Mouse (Mus musculus): Measurements from ENCODE around the gene Tmem198b. TPM values are rescaled to one million over a fixed set of nuclear protein-coding genes. Genes with fewer than 3 reads are reported as not detected.

Gene Tmem198b
- polyA plus RNA-seq, 1 experiment from 2014 or later = 8.2 TPM

DNA sequence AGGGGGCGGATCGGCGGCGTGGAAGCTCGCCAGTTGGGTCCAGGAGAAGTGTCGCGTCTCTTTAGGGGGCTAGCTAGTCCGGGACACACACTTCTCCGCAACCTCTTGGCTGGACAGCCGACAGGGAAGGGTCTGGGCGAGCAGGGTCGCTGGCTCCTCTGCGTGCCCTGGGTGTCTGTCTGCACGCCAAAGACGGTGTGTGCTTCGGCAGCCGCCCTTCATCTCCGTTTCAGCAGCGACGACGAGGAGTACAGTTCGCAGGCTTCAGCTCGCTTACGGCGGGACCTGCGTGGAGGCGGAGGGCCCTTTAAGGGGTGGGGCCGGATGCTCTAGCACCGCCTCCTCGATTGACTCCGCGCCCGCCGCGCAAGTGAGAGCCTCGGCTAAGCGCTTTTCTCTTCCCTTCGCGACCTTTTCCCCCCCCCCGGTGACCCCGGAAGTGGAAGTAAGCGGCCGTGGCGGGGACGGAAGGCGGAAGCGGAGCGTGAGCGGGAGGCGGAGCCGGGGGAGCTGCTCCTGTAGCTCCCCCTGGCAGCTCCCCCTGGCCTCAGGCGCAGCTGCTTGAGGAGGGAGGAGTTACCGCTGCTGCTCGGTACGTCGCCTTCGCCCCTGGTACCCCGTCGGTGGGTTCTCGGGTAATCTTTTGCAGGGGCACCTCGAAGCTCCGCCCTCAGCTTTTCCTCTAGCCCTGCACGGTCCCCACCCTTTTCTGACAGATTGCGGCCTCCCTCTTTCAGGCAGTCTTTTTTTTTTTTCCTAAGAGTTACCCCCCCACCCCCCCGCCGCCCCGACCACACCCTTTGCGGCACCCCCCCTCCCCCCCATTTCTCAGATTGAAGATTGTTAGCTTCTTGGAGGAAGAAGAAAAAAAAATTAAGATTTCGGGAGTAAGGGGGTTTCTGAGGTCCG lies 1.2 kb upstream of the Tmem198b start:
- ATAC-seq (peak; percentile 93), DNase-seq (ENCODE audit: low spot score) (peak; percentile 99)
- H3K9me3 ChIP-seq (replicated peaks; ENCODE audit: control insufficient read depth, low read length) = no peaks in the 10 kb centered on the region
- peak overlapping the region; percentile 81 for H3K4me3 ChIP-seq (ENCODE audit: low read depth, low read length)
- H3K36me3 ChIP-seq (ENCODE audit: control insufficient read depth, insufficient read depth, low read length) = peaks cover 20% of the 10 kb centered on the region
- peak overlapping the region; percentile 80 for H3K9ac ChIP-seq (ENCODE audit: low read length)
- peaks cover 46% of the 10 kb centered on the region for H3K4me1 ChIP-seq (ENCODE audit: control insufficient read depth, insufficient read depth, low read length)
- 1% methylated on average over 60 of the region's 70 CpGs for WGBS
- peak overlapping the region; percentile 82 for H3K4me2 ChIP-seq (ENCODE audit: low read length)
- H3K27me3 ChIP-seq (replicated peaks; ENCODE audit: control insufficient read depth, insufficient read depth, low read length) = no peaks in the 10 kb centered on the region
- H3K27ac ChIP-seq (ENCODE audit: low read depth, low read length) = peak overlapping the region; percentile 97

DNA sequence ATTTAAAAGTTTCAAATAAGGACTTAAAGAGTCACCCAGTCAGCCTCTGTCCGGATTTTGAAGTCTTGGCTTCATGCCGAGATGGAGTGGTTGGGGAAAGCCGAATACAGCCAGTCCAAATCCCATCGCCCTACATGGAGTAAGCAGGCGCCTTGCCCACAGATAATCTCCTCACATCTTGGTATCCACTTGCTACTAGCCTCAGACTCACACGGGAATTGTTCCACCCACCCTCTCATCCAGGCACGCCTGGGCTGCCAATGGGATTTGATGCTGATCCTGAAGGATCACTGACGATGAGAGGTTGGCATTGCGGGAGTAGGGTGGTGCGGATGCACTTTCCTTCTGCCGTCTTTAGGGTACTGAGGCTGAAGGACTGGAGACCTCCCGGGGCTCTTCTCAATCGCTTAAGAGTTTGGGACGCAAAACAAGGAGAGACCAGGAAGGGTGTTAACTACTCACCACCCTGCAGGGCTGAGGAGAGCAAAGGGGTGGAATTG lies 349 bp downstream of the Tmem198b start, which contains the start of gene Dnajc14:
Dnajc14 (plus strand) TSS at position 292 of the 500 bp plus-strand sequence.
- Histone ChIP-seq H3K4me3 (ENCODE audit: low read depth, low read length) (peak within 1 kb of the TSS; percentile 81), H3K9me3 (replicated peaks; ENCODE audit: control insufficient read depth, low read length) (no peaks in the 10 kb centered on the region), H3K36me3 (ENCODE audit: control insufficient read depth, insufficient read depth, low read length) (peaks cover 23% of the 10 kb centered on the region), H3K9ac (ENCODE audit: low read length) (peak within 1 kb of the TSS; percentile 80), H3K27me3 (replicated peaks; ENCODE audit: control insufficient read depth, insufficient read depth, low read length) (no peaks in the 10 kb centered on the region), H3K4me1 (ENCODE audit: control insufficient read depth, insufficient read depth, low read length) (peaks cover 37% of the 10 kb centered on the region), H3K27ac (ENCODE audit: low read depth, low read length) (peak within 1 kb of the TSS; percentile 97), H3K4me2 (ENCODE audit: low read length) (peak within 1 kb of the TSS; percentile 82)
- WGBS = under 1% methylated on average over 14 of the region's 14 CpGs
- DNase-seq (ENCODE audit: low spot score) (peak; percentile 77), ATAC-seq (peak; percentile 20)

DNA sequence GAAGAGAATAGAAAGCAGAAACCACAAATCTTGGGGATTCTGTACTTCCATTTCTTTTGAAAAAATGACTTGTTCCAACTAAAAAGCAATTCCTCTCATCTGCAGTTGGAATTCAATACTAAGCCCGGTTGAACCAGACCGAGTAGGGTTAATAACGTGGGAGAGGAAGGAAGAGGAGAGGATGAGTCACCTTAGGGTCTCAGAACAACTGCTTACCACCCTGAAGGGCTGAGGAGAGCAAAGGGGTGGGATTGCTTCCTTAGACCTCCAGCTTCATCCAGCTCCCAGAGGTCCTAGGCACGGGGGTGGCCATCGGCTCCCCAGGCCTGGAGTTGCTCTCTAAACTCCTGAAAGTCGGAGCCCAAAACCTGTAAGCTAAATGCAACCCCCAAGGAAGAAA lies 809 bp downstream of the Tmem198b start:
- DNase-seq (ENCODE audit: low spot score) = no peak
- Histone ChIP-seq H3K4me3 (ENCODE audit: low read depth, low read length) (peak overlapping the region; percentile 81), H3K9me3 (replicated peaks; ENCODE audit: control insufficient read depth, low read length) (no peaks in the 10 kb centered on the region), H3K27me3 (replicated peaks; ENCODE audit: control insufficient read depth, insufficient read depth, low read length) (no peaks in the 10 kb centered on the region), H3K27ac (ENCODE audit: low read depth, low read length) (0 out of 2 replicates have a peak overlapping the region, but pooled peaks have one; percentile 97), H3K9ac (ENCODE audit: low read length) (peak overlapping the region; percentile 80), H3K36me3 (ENCODE audit: control insufficient read depth, insufficient read depth, low read length) (peaks cover 19% of the 10 kb centered on the region), H3K4me1 (ENCODE audit: control insufficient read depth, insufficient read depth, low read length) (peaks cover 33% of the 10 kb centered on the region), H3K4me2 (ENCODE audit: low read length) (peak overlapping the region; percentile 82)
- 11% methylated on average over 6 of the region's 6 CpGs for WGBS
- no peak for ATAC-seq

DNA sequence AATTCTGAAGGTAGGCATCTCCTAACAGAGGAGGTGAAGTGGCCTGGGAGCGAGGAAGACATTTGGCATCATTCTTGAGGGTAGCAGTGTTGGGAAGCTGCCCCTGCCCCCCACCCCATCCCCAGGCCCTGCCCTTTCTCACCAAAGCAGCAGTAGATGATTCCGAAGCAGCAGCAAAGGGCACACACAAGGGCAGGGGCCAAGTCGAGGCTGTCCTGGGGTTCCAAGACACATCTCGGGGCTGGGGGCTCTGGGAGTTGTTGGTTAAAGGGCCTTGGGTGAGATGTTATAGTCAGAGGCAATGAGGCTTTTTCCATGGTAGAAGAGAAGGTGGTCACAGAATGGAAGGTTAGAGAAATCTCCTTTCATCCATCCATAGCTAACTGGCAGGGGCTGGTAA lies 1.2 kb downstream of the Tmem198b start:
- DNase-seq (ENCODE audit: low spot score) (no peak), ATAC-seq (no peak)
- Histone ChIP-seq H3K27ac (ENCODE audit: low read depth, low read length) (no peak overlapping the region), H3K4me1 (ENCODE audit: control insufficient read depth, insufficient read depth, low read length) (peaks cover 30% of the 10 kb centered on the region), H3K4me3 (ENCODE audit: low read depth, low read length) (no peak overlapping the region), H3K4me2 (ENCODE audit: low read length) (peak overlapping the region; percentile 82), H3K9ac (ENCODE audit: low read length) (peak overlapping the region; percentile 80; the same call in 1 of the 2 replicates), H3K27me3 (replicated peaks; ENCODE audit: control insufficient read depth, insufficient read depth, low read length) (no peaks in the 10 kb centered on the region), H3K9me3 (replicated peaks; ENCODE audit: control insufficient read depth, low read length) (no peaks in the 10 kb centered on the region), H3K36me3 (ENCODE audit: control insufficient read depth, insufficient read depth, low read length) (peaks cover 16% of the 10 kb centered on the region)
- WGBS = 75% methylated on average over 4 of the region's 4 CpGs

DNA sequence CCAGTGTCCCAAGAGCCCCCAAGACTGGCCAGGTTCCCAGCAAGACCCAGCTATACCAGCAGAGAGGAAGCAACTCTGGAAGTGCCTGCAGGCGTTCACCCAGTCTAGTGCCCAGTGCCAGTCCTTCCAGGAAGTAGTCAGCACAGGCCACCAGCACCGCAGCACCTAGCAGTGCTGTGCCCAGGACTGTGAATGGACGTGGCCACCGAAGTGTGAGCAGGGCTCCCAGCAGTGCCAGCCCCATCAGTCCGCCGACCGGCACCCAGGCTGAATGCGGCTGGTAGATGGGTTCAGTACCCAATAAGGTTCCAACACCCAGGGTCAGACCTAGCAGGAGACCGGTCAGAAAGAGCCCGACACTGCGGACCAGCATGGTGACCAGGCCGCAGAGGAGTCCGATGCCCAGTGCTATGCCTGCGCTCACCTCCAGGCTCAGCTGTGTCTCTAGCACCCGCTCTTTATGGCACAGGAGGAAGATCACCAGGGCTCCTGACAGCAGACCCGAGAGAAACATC lies 2.1 kb downstream of the Tmem198b start:
- peaks cover 20% of the 10 kb centered on the region for H3K4me1 ChIP-seq (ENCODE audit: control insufficient read depth, insufficient read depth, low read length)
- H3K9me3 ChIP-seq (replicated peaks; ENCODE audit: control insufficient read depth, low read length) = no peaks in the 10 kb centered on the region
- 90% methylated on average over 16 of the region's 16 CpGs for WGBS
- H3K9ac ChIP-seq (ENCODE audit: low read length) = no peak overlapping the region
- H3K4me2 ChIP-seq (ENCODE audit: low read length) = no peak overlapping the region
- no peak overlapping the region for H3K27ac ChIP-seq (ENCODE audit: low read depth, low read length)
- DNase-seq (ENCODE audit: low spot score) (no peak), ATAC-seq (no peak)
- H3K36me3 ChIP-seq (ENCODE audit: control insufficient read depth, insufficient read depth, low read length) = peaks cover 10% of the 10 kb centered on the region; the same call in 1 of the 2 replicates
- H3K27me3 ChIP-seq (replicated peaks; ENCODE audit: control insufficient read depth, insufficient read depth, low read length) = no peaks in the 10 kb centered on the region
- H3K4me3 ChIP-seq (ENCODE audit: low read depth, low read length) = no peak overlapping the region

DNA sequence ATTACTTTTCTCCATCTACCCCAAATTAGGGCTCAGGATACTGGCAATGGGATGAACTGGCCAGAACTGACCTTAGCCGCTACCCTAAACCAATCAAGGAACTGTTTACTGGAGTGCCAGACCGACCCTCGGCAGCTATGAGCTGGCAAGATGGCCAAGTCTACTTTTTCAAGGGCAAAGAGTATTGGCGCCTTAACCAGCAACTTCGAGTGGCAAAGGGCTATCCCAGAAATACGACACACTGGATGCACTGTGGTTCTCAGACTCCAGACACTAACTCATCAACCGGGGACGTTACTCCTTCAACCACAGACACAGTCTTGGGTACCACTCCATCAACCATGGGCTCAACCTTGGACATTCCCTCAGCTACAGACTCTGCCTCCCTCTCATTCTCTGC lies 5.5 kb downstream of the Tmem198b start:
- H3K4me3 ChIP-seq (ENCODE audit: low read depth, low read length) = no peak overlapping the region
- H3K4me2 ChIP-seq (ENCODE audit: low read length) = no peak overlapping the region
- H3K27ac ChIP-seq (ENCODE audit: low read depth, low read length) = no peak overlapping the region
- DNase-seq (ENCODE audit: low spot score) = no peak
- no peak for ATAC-seq
- H3K9me3 ChIP-seq (replicated peaks; ENCODE audit: control insufficient read depth, low read length) = no peaks in the 10 kb centered on the region
- H3K4me1 ChIP-seq (ENCODE audit: control insufficient read depth, insufficient read depth, low read length) = peaks cover 8% of the 10 kb centered on the region; the same call in 1 of the 2 replicates
- 98% methylated on average over 8 of the region's 8 CpGs for WGBS
- H3K9ac ChIP-seq (ENCODE audit: low read length) = no peak overlapping the region
- H3K36me3 ChIP-seq (ENCODE audit: control insufficient read depth, insufficient read depth, low read length) = peaks cover 7% of the 10 kb centered on the region; the same call in 1 of the 2 replicates
- no peaks in the 10 kb centered on the region for H3K27me3 ChIP-seq (replicated peaks; ENCODE audit: control insufficient read depth, insufficient read depth, low read length)

DNA sequence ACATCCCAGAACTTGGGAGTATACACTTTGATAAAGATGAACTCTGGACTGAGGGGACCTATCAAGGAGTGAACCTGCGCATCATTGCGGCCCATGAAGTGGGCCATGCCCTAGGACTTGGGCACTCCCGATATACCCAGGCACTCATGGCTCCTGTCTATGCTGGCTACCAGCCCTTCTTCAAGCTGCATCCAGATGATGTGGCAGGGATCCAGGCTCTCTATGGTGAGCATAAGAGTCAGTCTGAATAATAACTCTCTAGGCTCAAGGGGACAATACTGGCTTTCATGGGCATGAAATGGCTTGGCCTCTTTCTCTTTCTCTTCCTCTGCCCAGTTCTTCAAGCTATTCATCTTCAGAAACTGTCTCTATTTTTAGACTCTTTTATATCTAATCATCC lies 8.6 kb downstream of the Tmem198b start:
- no peaks in the 10 kb centered on the region for H3K27me3 ChIP-seq (replicated peaks; ENCODE audit: control insufficient read depth, insufficient read depth, low read length)
- no peak overlapping the region for H3K9ac ChIP-seq (ENCODE audit: low read length)
- no peaks in the 10 kb centered on the region for H3K4me1 ChIP-seq (ENCODE audit: control insufficient read depth, insufficient read depth, low read length)
- H3K36me3 ChIP-seq (ENCODE audit: control insufficient read depth, insufficient read depth, low read length) = peaks cover 7% of the 10 kb centered on the region; the same call in 1 of the 2 replicates
- H3K27ac ChIP-seq (ENCODE audit: low read depth, low read length) = no peak overlapping the region
- no peak overlapping the region for H3K4me2 ChIP-seq (ENCODE audit: low read length)
- 91% methylated on average over 3 of the region's 3 CpGs for WGBS
- ATAC-seq (no peak), DNase-seq (ENCODE audit: low spot score) (no peak)
- H3K9me3 ChIP-seq (replicated peaks; ENCODE audit: control insufficient read depth, low read length) = no peaks in the 10 kb centered on the region
- no peak overlapping the region for H3K4me3 ChIP-seq (ENCODE audit: low read depth, low read length)

DNA sequence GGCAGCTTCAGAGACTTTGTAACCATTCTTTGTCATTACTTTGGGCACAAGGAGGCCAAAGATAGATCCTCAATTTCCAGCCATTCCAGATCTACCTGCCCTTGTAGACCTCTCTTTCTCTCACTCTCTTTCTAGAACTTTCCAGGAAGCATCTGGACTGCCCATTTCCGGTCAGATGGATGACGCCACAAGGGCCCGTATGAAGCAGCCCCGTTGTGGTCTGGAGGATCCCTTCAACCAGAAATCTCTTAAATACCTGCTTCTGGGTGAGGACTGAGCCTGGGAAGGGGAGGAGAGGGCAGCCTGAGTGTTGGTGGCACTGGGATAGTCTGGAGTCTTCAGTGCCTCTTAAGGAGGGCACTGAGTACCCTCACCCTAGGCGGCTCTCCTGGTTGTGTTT lies 9.8 kb downstream of the Tmem198b start:
- Histone ChIP-seq H3K9me3 (replicated peaks; ENCODE audit: control insufficient read depth, low read length) (no peaks in the 10 kb centered on the region), H3K36me3 (ENCODE audit: control insufficient read depth, insufficient read depth, low read length) (no peaks in the 10 kb centered on the region), H3K9ac (ENCODE audit: low read length) (no peak overlapping the region), H3K4me1 (ENCODE audit: control insufficient read depth, insufficient read depth, low read length) (no peaks in the 10 kb centered on the region), H3K27me3 (replicated peaks; ENCODE audit: control insufficient read depth, insufficient read depth, low read length) (no peaks in the 10 kb centered on the region), H3K4me2 (ENCODE audit: low read length) (no peak overlapping the region), H3K4me3 (ENCODE audit: low read depth, low read length) (no peak overlapping the region), H3K27ac (ENCODE audit: low read depth, low read length) (no peak overlapping the region)
- DNase-seq (ENCODE audit: low spot score) = no peak
- 95% methylated on average over 5 of the region's 5 CpGs for WGBS
- ATAC-seq = no peak

DNA sequence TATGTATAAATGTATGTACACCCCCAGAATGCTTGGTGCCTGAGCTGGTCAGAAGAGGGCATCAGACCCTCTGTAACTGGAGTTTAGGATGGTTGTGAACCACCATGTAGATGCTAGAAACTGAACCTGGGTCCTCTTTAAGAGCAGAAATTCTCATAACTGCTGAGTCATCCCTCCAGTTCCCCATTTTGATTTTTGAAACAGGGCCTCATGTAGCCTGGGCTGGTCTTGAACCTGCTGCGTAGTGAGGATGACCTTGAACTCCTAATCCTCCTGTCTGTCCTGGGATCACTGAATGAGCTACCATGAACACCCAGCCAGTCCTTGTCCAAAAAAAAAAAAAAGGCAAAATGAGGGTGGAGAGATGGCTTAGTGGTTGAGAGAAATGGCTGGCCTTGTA lies 10.9 kb downstream of the Tmem198b start:
- ATAC-seq (no peak), DNase-seq (ENCODE audit: low spot score) (no peak)
- no peaks in the 10 kb centered on the region for H3K27me3 ChIP-seq (replicated peaks; ENCODE audit: control insufficient read depth, insufficient read depth, low read length)
- H3K9me3 ChIP-seq (replicated peaks; ENCODE audit: control insufficient read depth, low read length) = no peaks in the 10 kb centered on the region
- no peaks in the 10 kb centered on the region for H3K4me1 ChIP-seq (ENCODE audit: control insufficient read depth, insufficient read depth, low read length)
- H3K4me3 ChIP-seq (ENCODE audit: low read depth, low read length) = no peak overlapping the region
- H3K36me3 ChIP-seq (ENCODE audit: control insufficient read depth, insufficient read depth, low read length) = no peaks in the 10 kb centered on the region
- no peak overlapping the region for H3K27ac ChIP-seq (ENCODE audit: low read depth, low read length)
- no peak overlapping the region for H3K9ac ChIP-seq (ENCODE audit: low read length)
- no peak overlapping the region for H3K4me2 ChIP-seq (ENCODE audit: low read length)
- 92% methylated on average over 1 of the region's 1 CpGs for WGBS

All from forebrain, embryonic 14.5 days (tissue).